Mouse (Mus musculus): ENCODE results near the gene Tmc6.

Tmc6 gene

DNA sequence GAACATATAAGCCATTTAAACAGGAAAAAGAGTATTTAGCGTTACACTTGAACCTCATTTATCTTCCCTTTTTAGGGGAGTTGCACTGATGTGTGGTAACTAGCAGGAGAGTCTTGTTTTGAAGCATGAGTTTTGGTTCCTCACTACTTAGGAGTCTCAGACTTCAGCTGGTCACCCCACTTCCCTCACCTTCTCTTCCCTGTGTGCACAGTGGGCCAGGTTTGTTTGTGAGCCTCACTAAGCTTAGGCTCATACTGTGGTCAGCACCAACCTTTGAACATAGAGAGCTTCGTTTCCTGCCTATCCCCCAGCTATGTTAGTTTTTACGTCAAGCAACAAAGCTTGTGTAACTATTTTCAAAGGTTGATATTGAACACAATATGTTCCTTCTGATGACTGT lies 63.2 kb downstream of the Tmc6 start:
- ATAC-seq (ENCODE audit: insufficient number of reproducible peaks, low FRiP score, low TSS enrichment): no peak

Measured in cerebellum, adult (tissue).